Mouse (Mus musculus): ENCODE data around the gene Zfp280b. TPM values are rescaled to one million over a fixed set of nuclear protein-coding genes. Genes with fewer than 3 reads are reported as not detected.
A peak's percentile ranks its signal among the peaks of the same experiment; 100 is the strongest.

Gene Zfp280b
- total and polyA plus RNA-seq, 2 experiments: 3.1 to 3.8 TPM

DNA sequence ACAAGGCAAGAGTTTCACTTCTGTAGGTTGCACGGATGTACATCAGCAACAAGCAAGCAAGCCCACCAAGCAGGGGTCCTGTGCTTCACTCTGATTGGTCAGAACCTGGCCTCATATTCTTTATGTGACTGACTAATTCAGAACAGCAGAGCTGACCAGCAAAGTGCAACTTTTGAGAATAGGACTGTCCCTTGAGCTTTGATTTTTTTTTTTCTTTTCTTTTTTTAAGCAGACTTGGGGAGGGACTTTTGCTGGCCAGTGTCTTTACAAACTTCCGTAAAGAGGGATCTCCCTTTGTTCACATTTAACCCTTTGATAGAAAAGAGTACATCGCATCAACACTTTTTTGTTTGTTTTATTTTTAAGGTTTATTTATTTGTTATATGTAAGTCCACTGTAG, 22.6 kb upstream of the Zfp280b start:
- Histone ChIP-seq H3K27me3 (ENCODE audit: control insufficient read depth, insufficient read depth, low read length) (no peaks in the 10 kb centered on the region), H3K79me2 (ENCODE audit: control insufficient read depth, insufficient read depth, low read length) (no peaks in the 10 kb centered on the region), H3K36me3 (ENCODE audit: control insufficient read depth, insufficient read depth, low read length) (no peaks in the 10 kb centered on the region), H3K4me1 (ENCODE audit: control insufficient read depth, insufficient read depth, low read length) (no peaks in the 10 kb centered on the region), H3K9ac (ENCODE audit: low read depth, low read length) (no peak overlapping the region), H3K27ac (replicated peaks; ENCODE audit: insufficient read depth, low read depth, low read length) (no peak overlapping the region), H3K4me3 (ENCODE audit: insufficient read depth, low read depth, low read length) (no peak overlapping the region)
- WGBS: 83% methylated on average over 3 of the region's 3 CpGs
- DNase-seq (ENCODE audit: extremely low read depth, low read depth, low spot score): no peak
- TF ChIP-seq POLR2A (IDR thresholded peaks at IDR 0.05; ENCODE audit: extremely low read depth, insufficient read depth, low read length): no peak

DNA sequence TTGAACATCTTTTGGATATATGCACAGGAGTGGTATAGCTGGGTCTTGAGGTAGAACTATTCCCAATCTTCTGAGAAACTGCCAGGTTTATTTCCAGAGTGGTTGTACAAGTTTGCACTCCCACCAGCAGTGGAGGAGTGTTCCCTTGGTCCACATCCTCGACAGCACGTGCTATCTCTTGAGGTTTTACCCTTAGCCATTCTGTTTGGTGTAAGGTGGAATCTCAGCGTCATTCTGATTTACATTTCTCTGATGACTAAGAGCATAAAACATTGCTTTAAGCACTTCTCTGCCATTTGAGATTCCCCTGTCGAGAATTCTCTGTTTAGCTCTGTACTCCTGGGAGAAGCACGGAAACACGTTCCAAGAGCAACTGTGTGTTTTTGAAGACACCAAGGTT, 19.5 kb upstream of the Zfp280b start:
- 82% methylated on average over 6 of the region's 6 CpGs for WGBS
- Histone ChIP-seq H3K4me3 (ENCODE audit: insufficient read depth, low read depth, low read length) (no peak overlapping the region), H3K4me1 (ENCODE audit: control insufficient read depth, insufficient read depth, low read length) (no peaks in the 10 kb centered on the region), H3K36me3 (ENCODE audit: control insufficient read depth, insufficient read depth, low read length) (no peaks in the 10 kb centered on the region), H3K27ac (replicated peaks; ENCODE audit: insufficient read depth, low read depth, low read length) (no peak overlapping the region), H3K27me3 (ENCODE audit: control insufficient read depth, insufficient read depth, low read length) (no peaks in the 10 kb centered on the region), H3K79me2 (ENCODE audit: control insufficient read depth, insufficient read depth, low read length) (no peaks in the 10 kb centered on the region), H3K9ac (ENCODE audit: low read depth, low read length) (no peak overlapping the region)
- no peak for DNase-seq (ENCODE audit: extremely low read depth, low read depth, low spot score)
- no peak for TF ChIP-seq POLR2A (IDR thresholded peaks at IDR 0.05; ENCODE audit: extremely low read depth, insufficient read depth, low read length)
- no peak for TF ChIP-seq CTCF (IDR thresholded peaks at IDR 0.05; ENCODE audit: low read depth, low read length)

GRCm38 (mm10) chr10:76016886-76017285, 15.6 kb upstream of the Zfp280b start:
- Histone ChIP-seq H3K9ac (ENCODE audit: low read depth, low read length) (no peak overlapping the region), H3K79me2 (ENCODE audit: control insufficient read depth, insufficient read depth, low read length) (no peaks in the 10 kb centered on the region), H3K36me3 (ENCODE audit: control insufficient read depth, insufficient read depth, low read length) (no peaks in the 10 kb centered on the region), H3K27me3 (ENCODE audit: control insufficient read depth, insufficient read depth, low read length) (no peaks in the 10 kb centered on the region), H3K4me1 (ENCODE audit: control insufficient read depth, insufficient read depth, low read length) (no peaks in the 10 kb centered on the region), H3K27ac (replicated peaks; ENCODE audit: insufficient read depth, low read depth, low read length) (no peak overlapping the region), H3K4me3 (ENCODE audit: insufficient read depth, low read depth, low read length) (no peak overlapping the region)
- no peak for DNase-seq (ENCODE audit: extremely low read depth, low read depth, low spot score)
- WGBS: 97% methylated on average over 3 of the region's 3 CpGs
- TF ChIP-seq CTCF (IDR thresholded peaks at IDR 0.05; ENCODE audit: low read depth, low read length) (no peak), POLR2A (IDR thresholded peaks at IDR 0.05; ENCODE audit: extremely low read depth, insufficient read depth, low read length) (no peak)

DNA sequence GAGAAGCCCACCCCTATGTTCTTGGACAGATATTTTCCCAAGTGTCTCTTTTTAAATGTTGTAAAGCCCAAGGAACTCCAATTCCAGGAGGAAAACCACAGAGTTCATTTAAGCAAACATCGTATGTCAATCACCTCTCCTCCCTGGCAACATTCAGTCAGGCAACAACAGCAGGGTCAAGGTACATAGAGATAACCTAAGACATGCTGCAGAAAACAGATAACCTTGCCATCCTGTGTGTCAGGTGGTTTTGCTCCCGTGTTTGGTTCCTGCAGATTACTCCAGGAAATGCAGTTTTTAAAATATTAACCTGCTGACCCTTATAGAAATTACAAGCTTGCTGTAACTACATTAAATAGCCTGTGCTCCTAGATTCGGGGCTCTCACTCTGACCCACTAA, 10.7 kb upstream of the Zfp280b start:
- no peak overlapping the region for H3K4me3 ChIP-seq (ENCODE audit: insufficient read depth, low read depth, low read length)
- DNase-seq (ENCODE audit: extremely low read depth, low read depth, low spot score): peak; percentile 78
- no peak overlapping the region for H3K9ac ChIP-seq (ENCODE audit: low read depth, low read length)
- H3K4me1 ChIP-seq (ENCODE audit: control insufficient read depth, insufficient read depth, low read length): no peaks in the 10 kb centered on the region
- H3K27me3 ChIP-seq (ENCODE audit: control insufficient read depth, insufficient read depth, low read length): no peaks in the 10 kb centered on the region
- 14% methylated on average over 3 of the region's 3 CpGs for WGBS
- no peak overlapping the region for H3K27ac ChIP-seq (replicated peaks; ENCODE audit: insufficient read depth, low read depth, low read length)
- no peak for TF ChIP-seq CTCF (IDR thresholded peaks at IDR 0.05; ENCODE audit: low read depth, low read length)
- TF ChIP-seq POLR2A (IDR thresholded peaks at IDR 0.05; ENCODE audit: extremely low read depth, insufficient read depth, low read length): no peak
- H3K79me2 ChIP-seq (ENCODE audit: control insufficient read depth, insufficient read depth, low read length): no peaks in the 10 kb centered on the region
- no peaks in the 10 kb centered on the region for H3K36me3 ChIP-seq (ENCODE audit: control insufficient read depth, insufficient read depth, low read length)

DNA sequence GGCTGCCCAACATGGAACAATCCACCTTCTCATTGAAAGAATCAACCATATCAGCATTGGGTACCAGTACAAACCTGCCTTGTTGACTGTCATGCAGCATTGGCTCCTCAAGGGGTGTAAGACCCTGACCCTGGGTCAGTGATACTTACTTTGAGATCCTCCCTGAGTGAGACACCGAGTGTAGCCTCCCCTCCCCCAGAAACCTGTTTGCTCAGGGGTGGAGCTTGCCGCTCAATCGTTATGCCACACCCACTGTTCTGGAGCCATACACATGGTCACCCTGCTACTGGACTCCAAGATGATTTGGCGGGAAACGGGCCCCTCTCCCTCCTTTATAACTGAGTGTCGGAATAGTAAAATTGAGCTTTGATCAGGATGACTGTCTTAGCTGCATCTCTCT, 8.5 kb upstream of the Zfp280b start:
- Histone ChIP-seq H3K9ac (ENCODE audit: low read depth, low read length) (no peak overlapping the region), H3K79me2 (ENCODE audit: control insufficient read depth, insufficient read depth, low read length) (no peaks in the 10 kb centered on the region), H3K4me3 (ENCODE audit: insufficient read depth, low read depth, low read length) (no peak overlapping the region), H3K27ac (replicated peaks; ENCODE audit: insufficient read depth, low read depth, low read length) (no peak overlapping the region), H3K27me3 (ENCODE audit: control insufficient read depth, insufficient read depth, low read length) (no peaks in the 10 kb centered on the region), H3K36me3 (ENCODE audit: control insufficient read depth, insufficient read depth, low read length) (no peaks in the 10 kb centered on the region), H3K4me1 (ENCODE audit: control insufficient read depth, insufficient read depth, low read length) (no peaks in the 10 kb centered on the region)
- TF ChIP-seq POLR2A (IDR thresholded peaks at IDR 0.05; ENCODE audit: extremely low read depth, insufficient read depth, low read length) (no peak), CTCF (IDR thresholded peaks at IDR 0.05; ENCODE audit: low read depth, low read length) (no peak)
- no peak for DNase-seq (ENCODE audit: extremely low read depth, low read depth, low spot score)
- WGBS: 91% methylated on average over 6 of the region's 6 CpGs

DNA sequence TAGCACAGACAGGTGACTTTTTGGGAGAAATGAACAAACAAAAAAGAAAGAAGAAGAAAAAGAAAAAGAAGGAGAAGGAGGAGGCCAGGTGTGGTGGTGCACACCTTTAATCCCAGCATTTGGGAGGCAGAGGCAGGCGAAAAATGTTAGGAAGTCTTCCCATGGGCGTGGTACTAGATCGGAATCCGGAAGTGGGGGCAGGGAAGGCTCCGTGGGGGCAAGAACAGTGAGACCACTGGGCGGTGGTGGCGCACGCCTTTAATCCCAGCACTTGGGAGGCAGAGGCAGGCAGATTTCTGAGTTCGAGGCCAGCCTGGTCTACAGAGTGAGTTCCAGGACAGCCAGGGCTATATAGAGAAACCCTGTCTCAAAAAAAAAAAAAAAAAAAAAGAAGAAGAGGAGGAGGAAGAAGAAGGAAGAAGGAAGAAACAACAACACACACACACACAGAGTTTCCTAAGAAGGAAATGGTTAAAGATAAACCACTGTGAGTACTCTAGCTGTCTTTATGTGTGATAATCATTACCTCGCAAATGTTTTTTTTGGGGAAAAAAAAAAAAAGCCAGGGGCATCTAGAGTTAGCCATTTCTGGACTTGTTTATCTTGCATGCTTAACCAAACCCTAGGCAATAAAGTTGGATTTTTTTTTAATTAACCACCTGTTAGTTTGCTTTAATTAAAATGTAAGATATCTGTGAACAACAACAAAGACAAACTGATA, 6.8 kb upstream of the Zfp280b start:
- no peak for DNase-seq (ENCODE audit: extremely low read depth, low read depth, low spot score)
- WGBS: 92% methylated on average over 10 of the region's 10 CpGs
- no peaks in the 10 kb centered on the region for H3K4me1 ChIP-seq (ENCODE audit: control insufficient read depth, insufficient read depth, low read length)
- H3K27me3 ChIP-seq (ENCODE audit: control insufficient read depth, insufficient read depth, low read length): no peaks in the 10 kb centered on the region
- no peak overlapping the region for H3K9ac ChIP-seq (ENCODE audit: low read depth, low read length)
- no peaks in the 10 kb centered on the region for H3K36me3 ChIP-seq (ENCODE audit: control insufficient read depth, insufficient read depth, low read length)
- H3K27ac ChIP-seq (replicated peaks; ENCODE audit: insufficient read depth, low read depth, low read length): no peak overlapping the region
- TF ChIP-seq POLR2A (IDR thresholded peaks at IDR 0.05; ENCODE audit: extremely low read depth, insufficient read depth, low read length) (no peak), CTCF (IDR thresholded peaks at IDR 0.05; ENCODE audit: low read depth, low read length) (no peak)
- no peak overlapping the region for H3K4me3 ChIP-seq (ENCODE audit: insufficient read depth, low read depth, low read length)
- H3K79me2 ChIP-seq (ENCODE audit: control insufficient read depth, insufficient read depth, low read length): no peaks in the 10 kb centered on the region
